Mouse (Mus musculus) neural tube, embryonic 15.5 days (tissue): ENCODE measurements around the gene Chn2. TPM values are rescaled to one million over a fixed set of nuclear protein-coding genes. Genes with fewer than 3 reads are reported as not detected.

Experiments used
- ATAC-seq: fragments of 200-750 bp; cut with Nextera tagmentation; 2 replicates; pipeline ENCODE4 v1.8.0; 2017; ENCODE audit warnings: mild to moderate bottlenecking, moderate TSS enrichment, moderate library complexity; ENCODE audit not compliant: low FRiP score
- H3K27ac ChIP-seq: fragments of 300-500 bp; sonication (generic); replicated peaks from 2 replicates; pipeline ENCODE4 v1.5.1; 2015; ENCODE audit warnings: mild to moderate bottlenecking, inconsistent platforms
- H3K27me3 ChIP-seq: fragments of 300-500 bp; sonication (generic); replicated peaks from 2 replicates; pipeline ENCODE4 v1.6.1; 2015; ENCODE audit warnings: inconsistent platforms
- H3K36me3 ChIP-seq: fragments of 300-500 bp; sonication (generic); 2 replicates; pipeline ENCODE4 v1.6.1; 2015; ENCODE audit warnings: inconsistent platforms
- H3K4me1 ChIP-seq: fragments of 300-500 bp; sonication (generic); 2 replicates; pipeline ENCODE4 v1.6.1; 2015; ENCODE audit warnings: inconsistent platforms
- H3K4me2 ChIP-seq: fragments of 300-500 bp; sonication (generic); 2 replicates; pipeline ENCODE4 v1.6.1; 2015; ENCODE audit warnings: inconsistent platforms, mild to moderate bottlenecking, moderate library complexity
- H3K4me3 ChIP-seq: fragments of 300-500 bp; sonication (generic); replicated peaks from 2 replicates; pipeline ENCODE4 v1.5.1; 2015; ENCODE audit warnings: mild to moderate bottlenecking, inconsistent platforms
- H3K9ac ChIP-seq: fragments of 300-500 bp; sonication (generic); replicated peaks from 2 replicates; pipeline ENCODE4 v1.6.1; 2015; ENCODE audit warnings: mild to moderate bottlenecking, inconsistent platforms
- H3K9me3 ChIP-seq: fragments of 300-500 bp; sonication (generic); replicated peaks from 2 replicates; pipeline ENCODE4 v1.6.1; 2016; ENCODE audit warnings: inconsistent platforms
- WGBS: fragments of 180-500 bp; shearing (Covaris S2); methylation state at CpG from one replicate; pipeline ENCODE4 v1.1.7; 2015; ENCODE audit warnings: mixed read lengths; 5-methylcytosine and 5-hydroxymethylcytosine counted together
- polyA plus RNA-seq: library from polyadenylated mRNA; unstranded; fragments of >200 nt; fragmentation: Nextera tagmentation; extraction: Ambion mirVana; gene quantifications from 2 replicates; pipeline ENCODE4 v1.2.1, GENCODE M21; 2015

Chn2 gene
- polyA plus RNA-seq, 1 experiment from 2014 or later = 17.6 TPM

DNA sequence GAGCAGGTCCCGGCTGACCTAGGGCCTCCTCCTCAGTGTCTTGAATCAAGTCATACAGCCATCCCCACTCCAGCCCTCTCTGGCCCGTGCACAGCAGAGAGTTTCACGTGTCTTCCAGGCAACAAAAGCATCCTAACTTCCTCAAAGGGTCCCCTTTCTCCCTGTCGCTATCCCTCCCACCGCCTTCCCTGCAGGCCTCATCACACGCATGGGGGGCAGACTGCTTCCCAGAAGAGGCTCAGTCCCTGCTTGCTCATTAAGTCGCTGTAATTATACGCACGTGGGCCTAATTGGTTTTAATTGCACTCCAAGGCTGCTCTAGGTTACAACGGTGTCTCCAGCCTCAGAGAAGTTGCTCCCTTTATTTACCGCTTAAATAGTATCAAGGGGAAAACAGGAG, 216.0 kb downstream of the Chn2 start:
- no peak for ATAC-seq
- Histone ChIP-seq H3K27me3 (no peaks in the 10 kb centered on the region), H3K9ac (no peak overlapping the region)

DNA sequence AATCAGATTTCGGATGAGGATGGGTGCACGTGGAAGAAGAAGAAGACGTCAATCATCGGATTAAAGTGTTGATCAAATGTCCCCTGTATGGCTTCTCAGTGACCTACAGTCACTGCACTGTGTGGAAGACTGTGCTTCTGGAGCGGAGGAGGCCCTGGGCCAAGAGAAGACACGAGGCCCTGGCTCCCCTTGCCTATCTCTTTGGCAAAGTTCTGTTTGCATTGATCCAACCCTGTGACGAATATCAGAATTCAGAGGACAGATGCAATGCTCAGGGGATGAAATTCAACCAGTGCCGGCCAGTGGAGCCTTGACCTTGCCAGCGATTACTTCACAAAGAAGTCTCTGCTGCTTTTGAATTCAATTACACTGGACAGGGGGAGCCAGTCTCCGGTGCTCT, 217.0 kb downstream of the Chn2 start:
- no peak overlapping the region for H3K9ac ChIP-seq
- H3K4me1 ChIP-seq = peaks cover 11% of the 10 kb centered on the region
- WGBS = 76% methylated on average over 10 of the region's 10 CpGs
- H3K4me2 ChIP-seq = no peak overlapping the region
- H3K27me3 ChIP-seq = no peaks in the 10 kb centered on the region
- no peak for ATAC-seq
- H3K4me3 ChIP-seq = no peak overlapping the region
- H3K9me3 ChIP-seq = no peaks in the 10 kb centered on the region
- H3K36me3 ChIP-seq = no peaks in the 10 kb centered on the region
- H3K27ac ChIP-seq = no peak overlapping the region

More for the DNA sequence above, 216.0 kb downstream of the Chn2 start:
- Histone ChIP-seq H3K9me3 (no peaks in the 10 kb centered on the region), H3K36me3 (no peaks in the 10 kb centered on the region), H3K4me3 (no peak overlapping the region), H3K27ac (no peak overlapping the region), H3K4me2 (no peak overlapping the region), H3K4me1 (peaks cover 11% of the 10 kb centered on the region)
- 28% methylated on average over 11 of the region's 11 CpGs for WGBS

DNA sequence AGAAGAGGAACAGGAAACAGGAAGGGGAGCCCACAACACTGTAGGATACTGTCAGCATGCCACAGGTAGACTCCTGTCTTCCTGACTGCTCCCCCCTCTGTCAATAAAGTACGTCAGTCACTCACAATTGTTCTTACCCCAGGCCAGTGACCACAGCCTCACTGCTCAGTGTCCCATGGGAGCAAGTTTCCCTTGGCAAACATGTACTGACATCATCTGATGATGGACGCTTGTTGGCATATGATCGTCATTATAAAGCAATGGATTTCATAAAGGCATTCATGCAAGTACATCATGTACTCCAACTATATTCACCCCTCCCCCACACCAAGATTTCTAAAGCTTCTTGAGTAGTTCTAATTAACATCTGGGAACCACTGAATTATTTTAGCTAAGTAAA, 218.2 kb downstream of the Chn2 start:
- no peak overlapping the region for H3K4me3 ChIP-seq
- 85% methylated on average over 3 of the region's 3 CpGs for WGBS

DNA sequence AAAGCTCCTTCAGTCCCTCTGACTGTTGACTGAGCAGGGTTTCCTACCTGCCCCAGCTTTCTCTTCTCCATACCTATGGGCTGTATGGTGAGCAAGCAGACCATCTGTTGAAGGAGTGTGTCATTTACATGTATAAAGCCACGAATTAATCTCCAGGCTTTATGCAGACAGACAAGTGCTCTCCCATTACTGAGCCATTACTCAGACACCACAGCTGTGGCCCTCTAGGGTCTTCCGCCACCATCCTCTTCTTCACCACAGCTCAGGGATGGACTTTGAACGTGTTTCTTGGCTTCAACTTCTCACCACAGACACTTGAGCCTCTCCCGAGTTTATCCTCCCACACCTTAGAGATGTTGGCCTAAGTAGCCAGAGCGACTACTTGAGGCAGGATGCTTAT, 219.1 kb downstream of the Chn2 start:
- no peak for ATAC-seq
- no peak overlapping the region for H3K4me3 ChIP-seq
- H3K27me3 ChIP-seq = no peaks in the 10 kb centered on the region
- H3K36me3 ChIP-seq = no peaks in the 10 kb centered on the region
- H3K4me1 ChIP-seq = peaks cover 11% of the 10 kb centered on the region
- no peak overlapping the region for H3K9ac ChIP-seq
- no peak overlapping the region for H3K27ac ChIP-seq
- WGBS = 82% methylated on average over 5 of the region's 5 CpGs
- H3K4me2 ChIP-seq = no peak overlapping the region
- no peaks in the 10 kb centered on the region for H3K9me3 ChIP-seq

More for the DNA sequence above, 218.2 kb downstream of the Chn2 start:
- Histone ChIP-seq H3K27me3 (no peaks in the 10 kb centered on the region), H3K9ac (no peak overlapping the region), H3K27ac (no peak overlapping the region), H3K4me1 (peaks cover 11% of the 10 kb centered on the region), H3K9me3 (no peaks in the 10 kb centered on the region), H3K36me3 (no peaks in the 10 kb centered on the region), H3K4me2 (no peak overlapping the region)
- no peak for ATAC-seq

DNA sequence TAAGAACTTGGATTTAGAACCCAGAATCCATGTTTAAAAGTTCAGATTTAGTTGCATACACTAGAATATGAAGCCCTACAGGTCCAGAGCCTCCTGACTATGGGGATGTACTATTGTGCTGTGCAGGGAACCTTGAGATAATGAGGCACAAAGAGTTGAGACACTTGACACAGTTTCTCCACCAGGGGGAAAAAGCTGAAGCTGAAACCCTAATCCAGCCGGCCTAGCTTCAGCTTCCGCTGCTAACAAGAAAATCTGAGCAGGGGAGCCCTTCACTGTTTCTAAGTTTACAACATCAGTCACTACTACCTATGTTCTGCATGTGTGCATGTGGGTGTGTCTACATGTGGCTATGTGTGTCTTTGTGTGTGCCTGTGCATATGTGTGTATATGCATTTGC, 223.4 kb downstream of the Chn2 start:
- Histone ChIP-seq H3K4me3 (no peak overlapping the region), H3K27ac (no peak overlapping the region), H3K9me3 (no peaks in the 10 kb centered on the region), H3K4me1 (no peaks in the 10 kb centered on the region), H3K4me2 (no peak overlapping the region), H3K27me3 (no peaks in the 10 kb centered on the region), H3K36me3 (no peaks in the 10 kb centered on the region), H3K9ac (no peak overlapping the region)
- no peak for ATAC-seq
- WGBS = 66% methylated on average over 2 of the region's 2 CpGs

DNA sequence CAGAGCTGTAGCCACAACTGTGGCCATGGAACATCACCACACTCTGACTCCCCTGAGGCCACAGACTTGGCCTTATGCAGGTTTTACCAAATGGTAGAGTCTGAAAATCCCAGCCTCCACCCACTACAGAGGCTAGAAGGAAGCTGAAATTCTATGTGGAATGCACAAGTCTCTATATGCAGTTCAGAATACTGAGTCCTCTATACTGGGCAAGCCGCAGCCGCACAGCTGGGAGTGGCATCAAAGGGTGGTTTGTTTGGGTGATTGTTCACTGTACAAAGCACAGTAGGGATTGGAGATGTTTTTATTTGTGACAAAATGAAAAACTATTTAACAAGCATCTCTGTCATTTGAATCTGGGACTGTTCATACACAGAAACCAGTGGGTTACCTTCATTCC, 224.5 kb downstream of the Chn2 start:
- H3K9me3 ChIP-seq = no peaks in the 10 kb centered on the region
- H3K27ac ChIP-seq = no peak overlapping the region
- no peak overlapping the region for H3K9ac ChIP-seq
- no peak for ATAC-seq
- 68% methylated on average over 2 of the region's 2 CpGs for WGBS
- no peak overlapping the region for H3K4me2 ChIP-seq
- H3K4me1 ChIP-seq = no peaks in the 10 kb centered on the region
- no peaks in the 10 kb centered on the region for H3K36me3 ChIP-seq
- H3K27me3 ChIP-seq = no peaks in the 10 kb centered on the region
- no peak overlapping the region for H3K4me3 ChIP-seq

DNA sequence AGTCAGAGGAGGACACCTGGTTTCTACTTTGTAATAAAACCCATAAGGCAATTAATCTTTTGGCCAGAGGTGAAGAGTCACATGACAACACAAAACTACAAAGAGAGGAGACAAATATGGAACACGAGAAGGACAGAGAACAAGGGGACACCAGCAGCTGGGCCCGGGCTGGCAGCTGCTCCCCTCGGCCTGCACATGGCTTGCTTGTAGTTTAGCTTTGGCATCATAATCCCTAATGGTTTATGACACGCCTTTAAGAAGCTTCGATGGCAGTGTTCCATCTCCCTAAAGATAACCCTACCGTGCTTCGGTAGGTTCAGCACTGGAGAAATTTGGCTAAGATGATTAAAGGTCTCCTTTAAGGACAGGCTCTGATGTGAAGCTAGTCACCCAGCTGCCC, 225.2 kb downstream of the Chn2 start:
- no peak overlapping the region for H3K27ac ChIP-seq
- H3K4me2 ChIP-seq = no peak overlapping the region
- no peak for ATAC-seq
- WGBS = 67% methylated on average over 7 of the region's 7 CpGs
- no peaks in the 10 kb centered on the region for H3K27me3 ChIP-seq
- H3K9me3 ChIP-seq = no peaks in the 10 kb centered on the region
- no peaks in the 10 kb centered on the region for H3K36me3 ChIP-seq
- H3K4me3 ChIP-seq = no peak overlapping the region
- H3K9ac ChIP-seq = no peak overlapping the region
- H3K4me1 ChIP-seq = no peaks in the 10 kb centered on the region

DNA sequence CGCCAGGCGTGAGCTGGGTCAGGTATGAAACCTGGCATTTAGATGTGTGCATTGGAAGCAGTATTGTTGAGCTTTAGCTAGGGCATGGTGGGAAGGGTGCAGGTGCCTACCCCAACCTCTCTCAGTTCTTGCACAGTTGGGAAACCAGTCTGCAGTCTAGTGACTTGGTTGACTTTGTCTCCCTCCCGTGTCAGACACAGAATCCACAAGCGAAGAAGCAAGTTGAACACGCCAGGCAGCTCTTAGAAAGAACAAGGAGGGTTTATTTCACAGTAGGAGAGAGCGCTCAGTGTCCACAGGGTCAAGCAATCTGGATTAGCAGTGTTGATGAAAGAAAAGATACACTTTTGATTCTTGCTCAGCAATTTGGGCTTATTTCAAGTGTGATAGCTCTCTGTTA, 226.0 kb downstream of the Chn2 start:
- Histone ChIP-seq H3K4me1 (no peaks in the 10 kb centered on the region), H3K36me3 (no peaks in the 10 kb centered on the region), H3K27me3 (no peaks in the 10 kb centered on the region), H3K4me2 (no peak overlapping the region), H3K4me3 (no peak overlapping the region), H3K27ac (no peak overlapping the region), H3K9me3 (no peaks in the 10 kb centered on the region), H3K9ac (no peak overlapping the region)
- no peak for ATAC-seq
- WGBS = 92% methylated on average over 6 of the region's 6 CpGs

DNA sequence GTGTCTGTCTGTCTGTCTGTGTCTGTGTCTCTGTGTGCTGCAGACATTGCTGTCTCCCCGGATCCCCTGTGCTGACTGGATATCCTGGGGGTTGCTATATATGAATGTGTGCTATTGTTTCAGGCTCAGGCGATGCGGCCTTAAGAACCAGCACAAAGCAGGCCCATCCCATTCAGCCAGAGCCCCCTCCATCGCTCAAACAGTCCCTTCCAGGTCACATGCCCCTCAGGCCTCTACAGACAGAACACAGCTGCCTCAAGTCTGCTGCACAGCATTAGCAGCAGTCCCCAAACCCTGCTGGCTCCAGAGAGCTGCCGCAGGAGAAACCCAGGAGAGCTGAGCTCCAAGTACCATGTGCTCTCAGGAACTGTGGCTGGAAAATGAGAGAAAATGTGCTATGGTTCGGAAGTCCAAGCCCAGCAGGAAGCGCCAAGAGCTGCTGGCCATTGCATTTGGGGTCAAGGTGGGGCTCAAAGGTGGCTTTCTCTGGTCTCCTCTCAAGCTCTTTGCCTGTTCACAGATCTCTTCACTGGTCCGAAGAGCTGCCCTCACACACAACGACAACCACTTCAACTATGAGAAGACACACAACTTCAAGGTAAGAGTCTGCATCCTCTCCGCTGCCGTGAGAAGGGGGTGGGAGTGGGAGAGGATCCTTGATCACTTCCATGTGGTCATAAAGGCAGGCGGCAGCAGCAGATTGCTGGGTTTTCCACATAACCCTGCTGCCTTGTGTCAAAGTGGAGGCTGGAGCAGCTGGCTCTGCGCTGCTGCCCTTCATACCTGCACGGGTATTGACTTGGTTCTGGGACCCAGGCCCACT, 233.4 kb downstream of the Chn2 start:
- peaks cover 11% of the 10 kb centered on the region for H3K4me1 ChIP-seq
- H3K4me2 ChIP-seq = no peak overlapping the region
- no peak overlapping the region for H3K27ac ChIP-seq
- no peaks in the 10 kb centered on the region for H3K9me3 ChIP-seq
- 0 out of 2 replicates have a peak, but pooled peaks cover 2% of the 10 kb centered on the region for H3K27me3 ChIP-seq
- no peak overlapping the region for H3K4me3 ChIP-seq
- no peaks in the 10 kb centered on the region for H3K36me3 ChIP-seq
- H3K9ac ChIP-seq = no peak overlapping the region
- WGBS = 57% methylated on average over 14 of the region's 14 CpGs
- ATAC-seq = no peak

DNA sequence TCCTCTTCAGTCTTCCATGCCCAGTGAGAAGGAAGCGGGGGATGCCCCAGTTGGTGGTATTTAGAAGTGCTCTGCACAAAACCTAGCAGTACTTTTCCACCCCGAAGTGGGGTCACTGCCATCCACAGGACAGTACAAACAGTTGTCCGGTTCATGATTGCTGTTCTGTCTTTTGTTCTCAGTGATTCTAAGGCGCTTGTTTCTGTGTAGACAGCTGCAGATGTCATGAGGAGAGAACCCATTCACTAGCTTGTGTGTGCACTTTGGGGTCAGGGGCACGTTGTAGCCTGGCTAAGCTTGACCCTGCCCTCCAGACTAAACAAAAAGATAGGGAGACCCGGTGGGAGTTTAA, 234.0 kb downstream of the Chn2 start:
- Histone ChIP-seq H3K36me3 (no peaks in the 10 kb centered on the region), H3K9me3 (no peaks in the 10 kb centered on the region), H3K4me2 (no peak overlapping the region), H3K27ac (no peak overlapping the region), H3K9ac (no peak overlapping the region), H3K4me1 (peaks cover 16% of the 10 kb centered on the region), H3K27me3 (0 out of 2 replicates have a peak, but pooled peaks cover 2% of the 10 kb centered on the region), H3K4me3 (no peak overlapping the region)
- ATAC-seq = no peak
- WGBS = 47% methylated on average over 6 of the region's 6 CpGs

DNA sequence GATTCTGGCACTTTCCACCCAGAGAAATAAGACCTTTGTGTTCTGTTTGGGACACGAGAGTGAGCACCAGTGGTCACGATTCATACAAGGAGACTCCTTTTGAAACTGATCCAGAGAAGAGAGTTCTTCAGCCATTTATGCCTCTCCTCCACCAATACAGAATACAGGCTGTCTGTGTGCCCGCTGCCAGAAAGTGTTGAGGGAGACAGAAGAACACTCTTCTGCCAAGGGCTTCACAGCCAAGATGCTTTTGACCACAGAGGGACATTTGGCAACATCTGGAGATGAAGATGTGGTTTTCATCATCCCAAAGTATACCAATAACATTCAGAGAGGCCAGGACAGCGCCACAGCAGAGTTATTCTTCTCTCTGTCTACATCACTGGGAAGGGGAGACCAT, 237.9 kb downstream of the Chn2 start:
- WGBS = 77% methylated on average over 4 of the region's 4 CpGs
- H3K27ac ChIP-seq = no peak overlapping the region
- H3K36me3 ChIP-seq = no peaks in the 10 kb centered on the region
- H3K4me3 ChIP-seq = no peak overlapping the region
- no peaks in the 10 kb centered on the region for H3K27me3 ChIP-seq
- ATAC-seq = no peak
- H3K9me3 ChIP-seq = no peaks in the 10 kb centered on the region
- no peak overlapping the region for H3K4me2 ChIP-seq
- peaks cover 17% of the 10 kb centered on the region for H3K4me1 ChIP-seq
- no peak overlapping the region for H3K9ac ChIP-seq

DNA sequence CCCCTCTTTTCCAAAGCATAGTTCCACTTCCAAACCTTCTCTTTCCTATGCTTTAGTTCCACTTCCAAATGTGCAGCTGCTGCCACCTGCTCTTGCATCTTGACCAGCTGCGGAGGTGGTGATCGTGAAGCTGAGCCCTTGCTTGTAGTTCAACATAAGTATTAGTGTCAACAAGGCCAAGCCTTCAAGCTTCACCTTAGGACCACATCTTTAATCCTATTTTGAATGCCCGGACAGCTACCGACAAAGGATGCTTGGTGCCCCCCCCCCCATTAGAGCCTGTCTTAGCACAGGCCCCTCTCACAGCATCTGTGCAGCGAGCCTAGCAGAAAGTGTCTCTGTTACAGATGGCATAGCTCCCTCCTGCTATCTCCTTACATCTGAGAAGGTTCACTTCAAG, 238.5 kb downstream of the Chn2 start:
- Histone ChIP-seq H3K27me3 (no peaks in the 10 kb centered on the region), H3K36me3 (no peaks in the 10 kb centered on the region), H3K27ac (no peak overlapping the region), H3K4me3 (no peak overlapping the region), H3K9ac (no peak overlapping the region), H3K9me3 (no peaks in the 10 kb centered on the region), H3K4me1 (peaks cover 12% of the 10 kb centered on the region), H3K4me2 (no peak overlapping the region)
- ATAC-seq = no peak
- WGBS = 64% methylated on average over 5 of the region's 5 CpGs
